Mouse (Mus musculus): Measurements from ENCODE around the gene Pid1.
"Not testable (repeated sequence)": the region's sequence is repeated elsewhere in the genome, so short reads cannot be mapped to it uniquely, and the experiment has no call there.

The Pid1 gene

GRCm38 (mm10) chr1:84359611-84360500 is 4.1 kb downstream of the Pid1 start:
- in situ Hi-C loops (cut with MboI, MseI), result no loop called here

DNA sequence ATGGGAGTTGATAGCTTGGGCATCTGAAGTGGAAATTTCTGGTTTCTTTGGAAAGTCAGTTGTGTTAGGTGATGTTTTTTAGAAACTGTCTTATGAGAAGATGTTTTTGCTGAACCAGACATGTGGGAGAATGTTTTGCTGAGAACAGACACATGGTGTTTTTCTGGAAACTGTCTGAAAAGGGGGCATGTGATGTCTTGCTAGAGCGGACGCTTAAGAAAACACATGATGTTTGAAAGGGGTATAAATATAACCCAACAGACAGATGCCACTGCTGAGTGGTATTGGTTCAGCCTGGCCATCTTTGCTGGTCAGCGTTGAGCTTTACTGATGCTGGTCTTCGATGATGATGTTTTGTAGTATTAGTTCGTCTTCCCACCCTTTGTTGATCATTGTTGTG is 6.8 kb downstream of the Pid1 start:
- in situ Hi-C loops (cut with MboI, MseI), result no loop called here

DNA sequence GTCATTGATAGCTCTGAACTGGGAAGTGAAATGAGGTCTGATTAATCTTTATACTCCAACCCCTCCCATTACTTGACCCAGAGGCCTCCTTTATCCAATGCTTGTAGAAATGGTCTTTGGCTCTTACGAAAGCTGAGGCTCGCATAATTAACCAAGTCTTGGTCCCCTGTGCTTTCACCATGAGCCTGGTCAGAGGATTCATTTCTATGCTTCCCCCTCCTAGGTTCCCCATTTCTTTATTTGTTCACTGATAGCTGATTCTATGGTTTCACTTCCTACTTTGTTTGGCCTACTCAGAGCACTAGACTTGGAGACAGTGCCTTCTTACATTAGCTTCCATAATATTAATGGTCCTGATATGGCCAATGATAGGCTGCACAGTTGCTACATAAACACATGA is 13.7 kb downstream of the Pid1 start:
- in situ Hi-C loops (cut with MboI, MseI), result no loop called here

- in situ Hi-C loops (cut with MboI, MseI), result no loop called here
These were observed 16.0 kb downstream of the Pid1 start for GRCm38 (mm10) chr1:84347796-84348476.

DNA sequence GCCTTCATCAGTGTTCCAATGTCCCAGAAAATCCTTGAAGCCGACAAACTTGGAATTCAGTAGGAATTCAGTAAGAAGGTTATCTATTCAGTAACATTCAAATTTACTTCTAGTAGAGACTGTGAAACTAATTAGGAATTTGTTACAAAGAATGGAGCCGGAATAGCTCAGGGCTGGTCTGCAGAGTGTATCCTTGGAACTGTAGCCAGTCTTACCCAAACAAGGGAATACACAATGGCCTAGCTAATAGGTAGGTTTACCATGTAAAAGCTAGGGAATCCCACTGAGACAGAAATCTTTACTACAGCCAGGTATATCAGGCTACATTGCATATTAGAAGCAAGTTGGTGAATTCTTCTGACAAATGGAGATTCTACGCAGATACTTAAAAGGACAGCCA is 31.2 kb downstream of the Pid1 start:
- in situ Hi-C loops (cut with MboI, MseI), result not testable (repeated sequence)

- in situ Hi-C loops (cut with MboI, MseI), result not testable (repeated sequence)
These were observed 32.1 kb downstream of the Pid1 start for GRCm38 (mm10) chr1:84331861-84332260.

DNA sequence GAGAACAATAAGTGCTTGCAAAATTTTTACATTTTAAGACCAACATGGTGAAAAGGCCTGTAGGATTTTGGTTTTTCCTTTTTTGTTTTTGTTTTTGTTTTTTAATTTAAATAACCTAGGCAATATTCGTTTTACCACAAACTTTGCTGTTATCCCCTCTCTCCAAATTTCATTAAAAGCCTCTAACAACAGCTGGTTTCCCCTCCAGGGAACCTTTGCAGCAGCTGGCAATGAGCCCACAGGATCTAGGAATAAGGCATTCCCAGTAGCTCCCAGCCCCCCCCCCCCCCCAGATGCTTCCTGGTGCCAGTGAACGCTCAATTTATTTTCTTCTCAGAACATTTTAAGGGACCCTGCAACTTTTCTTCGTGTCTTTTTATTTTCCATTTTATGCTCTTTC is 38.7 kb downstream of the Pid1 start:
- in situ Hi-C loops (cut with MboI, MseI), result no loop called here

DNA sequence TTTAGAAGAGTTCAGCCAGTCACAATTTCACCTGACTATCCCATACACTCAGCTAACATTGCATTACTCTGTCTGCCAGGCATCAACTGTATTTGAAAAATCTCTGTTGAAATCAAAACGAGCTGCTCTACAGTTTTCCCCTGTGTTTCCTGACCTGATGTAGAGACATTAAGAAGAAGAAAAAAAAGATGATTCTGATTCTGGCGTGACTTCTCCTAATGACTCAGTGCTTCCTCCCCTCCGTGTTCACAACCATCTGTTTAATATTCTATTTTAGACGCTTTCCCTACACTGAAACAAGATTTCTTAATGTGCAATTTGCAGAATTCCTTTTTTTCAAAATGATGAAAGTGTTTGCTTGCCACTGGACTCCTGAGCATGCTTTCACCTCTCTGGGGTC is 42.7 kb downstream of the Pid1 start:
- in situ Hi-C loops (cut with MboI, MseI), result no loop called here

DNA sequence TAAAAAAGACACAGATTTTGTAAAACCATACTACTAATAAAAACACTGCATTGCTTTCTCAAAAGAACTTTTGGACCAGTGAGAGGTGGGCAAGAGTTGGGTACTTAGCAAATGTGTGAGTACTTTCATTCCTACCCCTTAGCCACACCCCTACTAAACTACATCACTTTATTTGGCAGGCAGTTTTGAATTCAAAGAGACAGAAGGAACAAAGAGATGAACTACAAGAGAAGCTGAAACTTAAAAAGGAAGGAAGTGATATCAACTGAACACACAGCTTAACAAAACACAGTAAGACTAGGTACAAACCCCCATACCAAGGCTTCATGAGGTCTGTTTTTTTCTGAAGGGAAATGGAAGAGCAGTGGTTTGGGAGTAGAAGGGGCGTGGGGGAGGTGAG is 45.4 kb downstream of the Pid1 start:
- in situ Hi-C loops (cut with MboI, MseI), result no loop called here

GRCm38 (mm10) chr1:84317827-84318226 is 46.2 kb downstream of the Pid1 start:
- in situ Hi-C loops (cut with MboI, MseI), result no loop called here

GRCm38 (mm10) chr1:84309966-84310460 is 54.0 kb downstream of the Pid1 start:
- in situ Hi-C loops (cut with MboI, MseI), result no loop called here

DNA sequence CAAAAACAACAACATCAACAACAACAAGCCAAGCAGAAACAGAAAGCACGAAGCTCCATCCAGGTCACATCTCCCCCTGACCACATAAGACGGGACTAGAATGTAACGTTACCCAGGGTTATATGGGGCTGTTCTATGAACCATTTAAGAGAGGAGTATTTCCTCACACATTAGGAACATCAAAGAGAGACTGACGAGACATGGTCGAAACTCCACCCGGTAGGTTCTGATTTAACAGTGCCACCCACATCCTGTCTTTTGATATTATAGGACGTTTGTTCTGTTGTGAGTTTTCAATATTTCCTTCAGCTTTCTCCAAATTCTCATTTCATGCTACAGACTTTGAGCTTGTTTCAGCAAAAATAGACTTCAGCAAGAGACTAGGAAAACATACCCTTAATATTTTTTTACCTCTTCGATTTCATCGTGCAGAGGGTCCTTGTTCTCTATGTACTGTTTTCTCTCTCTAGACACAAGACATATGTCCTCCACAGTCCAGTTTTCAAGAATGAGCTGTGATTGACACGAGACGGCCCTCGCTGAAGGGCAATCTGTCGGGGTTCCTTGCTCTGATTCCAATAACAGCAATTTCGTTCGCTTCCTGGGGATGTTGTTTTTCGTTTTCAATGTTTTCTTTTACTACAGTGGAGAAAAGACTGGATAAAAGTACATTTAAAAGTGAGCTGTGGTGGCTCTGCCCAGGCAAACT is 58.1 kb downstream of the Pid1 start:
- in situ Hi-C loops (cut with MboI, MseI), result no loop called here

DNA sequence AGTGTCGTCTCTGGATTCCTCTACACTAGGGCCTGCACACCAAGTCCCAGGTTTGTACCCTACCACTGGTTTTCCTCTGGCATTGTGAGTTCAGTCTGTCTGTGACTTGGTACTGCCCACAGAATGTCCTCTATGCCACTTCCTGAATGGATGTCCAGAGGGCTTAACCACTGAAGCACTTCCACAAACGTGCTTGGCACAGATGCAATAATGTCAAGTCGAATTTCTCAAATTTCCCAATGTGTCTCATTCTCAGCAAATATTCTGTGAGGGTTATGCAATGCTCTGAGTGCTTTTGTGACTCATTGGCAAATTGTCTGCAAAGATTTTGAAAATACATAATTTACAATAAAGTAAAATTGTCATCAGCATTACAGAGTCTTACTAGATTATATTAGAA is 61.2 kb downstream of the Pid1 start:
- in situ Hi-C loops (cut with MboI, MseI), result no loop called here

- in situ Hi-C loops (cut with MboI, MseI), result loop anchor here (25.0 kb wide), 1 partner anchor 562 kb away; no protein-coding TSS in a partner anchor
These were observed 64.3 kb downstream of the Pid1 start for GRCm38 (mm10) chr1:84299719-84300118.

DNA sequence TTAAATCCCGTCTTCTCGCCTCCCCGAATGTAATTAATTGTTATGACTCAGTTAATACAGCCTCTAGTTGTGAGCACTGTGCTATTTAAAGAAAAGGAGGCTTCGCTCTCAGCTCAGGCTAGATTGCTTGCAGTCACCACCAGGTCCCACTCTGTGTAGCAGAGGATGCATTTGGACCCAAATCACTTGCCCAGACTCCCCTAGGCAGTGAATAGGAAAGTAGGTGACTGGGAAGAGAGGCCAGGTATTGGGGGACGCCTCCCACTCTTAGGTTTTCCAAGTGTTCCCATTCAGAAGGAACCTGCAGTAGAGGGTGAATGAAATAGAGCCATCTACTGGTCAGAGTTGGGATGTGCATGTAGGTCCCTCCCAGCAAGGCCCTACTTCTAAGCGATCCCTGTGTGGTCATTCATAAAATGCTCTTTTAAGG is 77.3 kb downstream of the Pid1 start:
- in situ Hi-C loops (cut with MboI, MseI), result loop anchor here (25.0 kb wide), 1 partner anchor 549 kb away; no protein-coding TSS in a partner anchor

- in situ Hi-C loops (cut with MboI, MseI), result loop anchor here (25.0 kb wide), 1 partner anchor 548 kb away; no protein-coding TSS in a partner anchor
These were observed 78.4 kb downstream of the Pid1 start for GRCm38 (mm10) chr1:84285620-84286019.

DNA sequence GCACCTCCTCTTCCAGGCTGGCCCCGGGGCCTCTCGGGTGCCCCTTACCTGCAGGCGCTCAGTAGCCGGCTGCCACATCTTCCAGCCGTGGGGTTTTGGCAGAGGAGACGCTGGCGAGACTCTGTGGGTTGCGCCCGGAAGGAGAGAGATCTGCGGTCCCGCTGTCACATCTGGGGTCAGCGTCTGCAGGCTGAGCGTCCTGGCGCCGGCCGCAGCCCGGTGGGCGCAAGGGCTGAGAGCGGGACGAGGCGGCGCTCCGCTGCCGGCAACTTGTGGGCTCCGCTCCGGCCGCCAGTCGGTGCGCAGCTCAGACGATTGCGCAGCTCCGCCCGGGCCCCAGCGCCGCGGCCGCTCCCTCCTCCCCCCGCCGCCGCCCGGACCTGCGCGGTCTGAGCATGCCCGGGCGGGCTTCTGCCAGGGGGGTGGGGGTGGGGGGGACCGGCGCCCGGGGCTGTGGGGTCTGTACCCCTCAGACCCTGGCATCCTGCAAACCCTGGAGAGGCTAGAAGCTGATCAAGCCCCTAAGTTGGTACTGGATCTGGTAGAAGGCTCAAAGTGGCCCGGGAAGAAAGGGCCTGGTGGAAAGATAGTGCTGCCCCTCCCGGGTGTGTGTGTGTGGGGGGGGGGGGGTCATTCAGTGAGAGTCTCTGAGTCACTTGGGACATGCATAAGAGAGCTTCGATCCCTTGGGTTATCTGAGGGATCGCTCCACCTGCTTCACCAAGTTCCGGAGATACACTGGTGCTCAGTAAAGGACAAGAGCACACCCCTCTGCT is 79.5 kb downstream of the Pid1 start:
- in situ Hi-C loops (cut with MboI, MseI), result loop anchor here (25.0 kb wide), 1 partner anchor 547 kb away; no protein-coding TSS in a partner anchor

DNA sequence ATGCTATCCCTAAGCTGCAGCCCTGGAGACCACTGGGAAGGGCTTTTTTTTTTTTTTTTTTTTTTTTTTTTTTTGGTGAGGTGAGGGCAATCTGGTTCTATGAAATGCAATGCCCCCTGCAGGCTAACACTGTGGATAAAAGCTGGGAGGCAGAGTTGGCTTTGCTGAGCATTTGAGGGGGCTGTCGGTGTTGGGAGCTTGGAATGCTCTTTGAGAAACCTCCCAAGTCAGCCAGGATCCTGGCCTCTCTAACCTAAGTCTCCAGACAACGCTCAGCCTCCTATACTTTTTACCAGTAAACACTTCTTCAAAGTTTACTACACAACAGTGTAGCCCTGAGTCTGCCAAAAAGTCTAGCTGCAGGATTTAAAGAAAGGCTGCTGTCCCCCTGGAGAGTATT is 80.9 kb downstream of the Pid1 start:
- in situ Hi-C loops (cut with MboI, MseI), result loop anchor here (25.0 kb wide), 1 partner anchor 546 kb away; no protein-coding TSS in a partner anchor

GRCm38 (mm10) chr1:84280171-84280570 is 83.8 kb downstream of the Pid1 start:
- in situ Hi-C loops (cut with MboI, MseI), result loop anchor here (25.0 kb wide), 1 partner anchor 543 kb away; no protein-coding TSS in a partner anchor

DNA sequence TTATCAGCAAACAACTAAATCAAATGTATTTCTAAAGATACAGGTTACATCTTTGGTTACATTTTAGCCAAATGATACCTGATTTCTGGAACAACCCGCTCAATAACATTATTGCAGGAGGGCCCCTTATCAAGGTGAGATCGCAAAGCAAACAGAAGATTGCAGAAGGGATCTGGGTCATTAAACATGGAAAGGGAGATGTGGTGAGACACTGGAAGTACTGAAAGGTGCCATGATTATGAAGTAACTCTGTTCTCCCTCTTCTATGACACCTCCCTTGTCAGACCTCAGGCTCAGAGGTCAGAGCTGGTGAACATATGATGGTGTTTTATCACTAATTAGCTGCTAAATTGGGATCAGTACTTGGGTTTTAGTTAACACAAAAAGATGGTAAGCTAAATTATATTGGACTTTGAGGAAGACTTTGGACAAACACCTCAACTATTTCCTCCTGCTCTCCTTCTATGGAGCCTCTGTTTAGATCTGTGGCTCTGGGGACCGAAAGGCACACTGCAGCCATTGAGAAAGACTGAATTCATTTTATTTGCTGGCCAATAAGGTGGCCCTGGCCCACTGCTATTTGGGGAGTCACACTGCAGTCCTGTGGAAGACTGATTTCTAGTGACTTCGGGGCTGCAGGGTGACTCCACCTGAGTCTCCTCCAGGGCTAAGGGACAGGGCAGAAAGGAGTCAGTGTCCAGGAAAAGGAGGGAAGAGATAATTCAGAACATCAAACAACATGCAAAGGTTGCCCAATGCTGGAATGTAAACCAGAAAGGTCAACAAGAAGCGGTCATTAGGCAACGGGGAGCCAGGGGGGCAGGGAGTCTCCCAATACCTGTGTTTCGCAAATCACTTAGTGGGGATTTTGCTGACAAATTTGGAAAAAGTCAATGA is 85.4 kb downstream of the Pid1 start:
- in situ Hi-C loops (cut with MboI, MseI), result loop anchor here (25.0 kb wide), 1 partner anchor 541 kb away; no protein-coding TSS in a partner anchor
